In genomic region chr16:23214314-23214713, GRCm38 (mm10) we compare ENCODE assay signal across 16 mouse cellular contexts.
"Had no signal": no experiment of that assay in that cellular context is flagged by ENCODE, and none has a peak within 500 bp of the region (broad histone marks: within the 10 kb centered on the region; RNA-seq: fewer than 3 reads in every experiment).

No protein-coding gene starts in this region.

- H3K4me3 ChIP-seq: limb, embryonic 13.5 days; liver, embryonic 12.5 days; liver, embryonic 15.5 days; midbrain, embryonic 12.5 days; midbrain, embryonic 15.5 days; neural tube, embryonic 12.5 days; neural tube, embryonic 15.5 days had no signal

- H3K27ac ChIP-seq: kidney, postnatal 0 days; limb, embryonic 13.5 days; liver, embryonic 12.5 days; liver, embryonic 15.5 days; macrophage; midbrain, embryonic 12.5 days; midbrain, embryonic 15.5 days; neural tube, embryonic 12.5 days; neural tube, embryonic 15.5 days had no signal

- DNase-seq: kidney, adult 18-20 months; kidney, adult 9 months; kidney, postnatal 25 days; left cerebral cortex, postnatal 4 days; liver; lung, adult 18-20 months; thymus, postnatal 36 days had no signal

- H3K4me1 ChIP-seq: limb, embryonic 13.5 days; liver, embryonic 12.5 days; midbrain, embryonic 12.5 days; midbrain, embryonic 15.5 days; neural tube, embryonic 12.5 days; neural tube, embryonic 15.5 days had no signal
